Mouse (Mus musculus) spleen, adult 2 months (tissue): Measurements from ENCODE around the gene Tcirg1.

Source experiments
- CTCF ChIP-seq: fragments of 200-500 bp; IDR thresholded peaks from 2 replicates; pipeline ENCODE4 v1.5.1; 2011; ENCODE audit warnings: mild to moderate bottlenecking, inconsistent platforms; ENCODE audit not compliant: insufficient read depth, insufficient read length, insufficient replicate concordance; ENCODE audit errors: extremely low read depth
- POLR2A ChIP-seq: fragments of 200-500 bp; IDR thresholded peaks from 2 replicates; pipeline ENCODE4 v1.6.1; 2011; ENCODE audit warnings: low read depth, low read length, inconsistent platforms

DNA sequence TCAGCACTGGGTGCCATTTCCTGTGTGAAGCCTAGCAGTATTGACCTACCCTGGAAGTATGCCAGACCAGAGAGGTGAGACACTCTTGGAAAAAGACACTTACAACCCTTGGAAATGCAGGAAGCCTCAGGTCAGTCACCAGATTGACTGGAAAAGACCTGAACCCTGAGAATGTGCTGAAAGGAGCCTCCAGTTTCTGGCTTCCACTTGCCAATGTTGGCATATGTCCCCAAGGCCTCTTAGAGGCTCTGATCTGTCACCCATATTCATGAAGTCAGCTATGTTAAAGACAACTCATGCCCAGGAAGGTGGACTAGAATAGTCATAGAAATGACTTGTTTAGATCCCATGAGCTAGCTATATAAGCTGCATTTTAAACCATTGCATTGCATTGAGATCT lies 35.5 kb downstream of the Tcirg1 start:
- TF ChIP-seq POLR2A = no peak
- no peak for TF ChIP-seq CTCF
